Mouse (Mus musculus) small intestine, adult 2 months (tissue): ENCODE measurements around the gene Nr4a1. TPM values are rescaled to one million over a fixed set of nuclear protein-coding genes. Genes with fewer than 3 reads are reported as not detected.
A peak's percentile ranks its signal among the peaks of the same experiment; 100 is the strongest.

Experiments used
- H3K27ac ChIP-seq: fragments of 200-500 bp; 2 replicates; pipeline ENCODE4 v1.5.1; 2012; ENCODE audit warnings: low read depth, low read length, control low read depth, inconsistent platforms; ENCODE audit not compliant: insufficient read depth
- H3K27me3 ChIP-seq: fragments of 200-500 bp; 2 replicates; pipeline ENCODE4 v1.6.1; 2012; ENCODE audit warnings: mild to moderate bottlenecking, moderate library complexity, low read length, inconsistent platforms; ENCODE audit not compliant: control insufficient read depth, insufficient read depth
- H3K36me3 ChIP-seq: fragments of 200-500 bp; 2 replicates; pipeline ENCODE4 v1.6.1; 2012; ENCODE audit warnings: mild to moderate bottlenecking, low read length, control low read depth, inconsistent platforms; ENCODE audit not compliant: control insufficient read depth, insufficient read depth
- H3K4me1 ChIP-seq: fragments of 200-500 bp; 2 replicates; pipeline ENCODE4 v1.6.1; 2012; ENCODE audit warnings: low read length, inconsistent platforms, mixed read lengths; ENCODE audit not compliant: control insufficient read depth, insufficient read depth, insufficient read length
- H3K4me3 ChIP-seq: fragments of 200-500 bp; 2 replicates; pipeline ENCODE4 v1.5.1; 2012; ENCODE audit warnings: low read depth, mild to moderate bottlenecking, control low read depth, inconsistent platforms, low read length, moderate library complexity
- CTCF ChIP-seq: fragments of 200-500 bp; IDR thresholded peaks from 2 replicates; pipeline ENCODE4 v1.5.1; 2012; ENCODE audit warnings: low read depth, mild to moderate bottlenecking, control low read depth, inconsistent platforms, low read length, moderate library complexity, mixed read lengths; ENCODE audit not compliant: insufficient replicate concordance, insufficient read length; ENCODE audit errors: extremely low read depth
- POLR2A ChIP-seq: fragments of 200-500 bp; IDR thresholded peaks from 2 replicates; pipeline ENCODE4 v1.6.1; 2012; ENCODE audit warnings: low read depth, mild to moderate bottlenecking, control low read depth, inconsistent platforms, low read length, moderate library complexity
- WGBS: fragments of 180-500 bp; shearing (Covaris S2); methylation state at CpG from one replicate; pipeline ENCODE4 v1.1.7; 2018; 5-methylcytosine and 5-hydroxymethylcytosine counted together
- polyA plus RNA-seq: library from polyadenylated mRNA; depleted of rRNA; stranded (reverse); fragments of >200 nt; gene quantifications from 2 replicates; pipeline ENCODE4 v1.2.3, GENCODE M21; 2012

The Nr4a1 gene
- polyA plus RNA-seq, 1 experiment: 9.7 TPM

- TF ChIP-seq CTCF: peak; percentile 84; the same call in 1 of the 2 replicates
- TF ChIP-seq POLR2A: no peak
- Histone ChIP-seq H3K36me3 (no peaks in the 10 kb centered on the region), H3K27me3 (no peaks in the 10 kb centered on the region), H3K4me1 (peaks cover 4% of the 10 kb centered on the region), H3K27ac (0 out of 2 replicates have a peak overlapping the region, but pooled peaks have one; percentile 18), H3K4me3 (peak overlapping the region; percentile 39)
- WGBS: 1% methylated on average over 10 of the region's 10 CpGs
Observed at GRCm38 (mm10) chr15:101240799-101241204, 13.3 kb upstream of the Nr4a1 start.

- Histone ChIP-seq H3K4me3 (no peak overlapping the region), H3K27me3 (no peaks in the 10 kb centered on the region), H3K36me3 (no peaks in the 10 kb centered on the region), H3K4me1 (peaks cover 2% of the 10 kb centered on the region), H3K27ac (0 out of 2 replicates have a peak overlapping the region, but pooled peaks have one; percentile 18)
- 34% methylated on average over 9 of the region's 9 CpGs for WGBS
- TF ChIP-seq CTCF (no peak), POLR2A (no peak)
Observed at GRCm38 (mm10) chr15:101241236-101241635, 12.8 kb upstream of the Nr4a1 start.

GRCm38 (mm10) chr15:101241853-101242252 lies 12.2 kb upstream of the Nr4a1 start:
- Histone ChIP-seq H3K4me1 (peaks cover 1% of the 10 kb centered on the region), H3K27me3 (no peaks in the 10 kb centered on the region), H3K4me3 (no peak overlapping the region), H3K36me3 (no peaks in the 10 kb centered on the region), H3K27ac (no peak overlapping the region)
- 81% methylated on average over 9 of the region's 9 CpGs for WGBS
- no peak for TF ChIP-seq CTCF
- TF ChIP-seq POLR2A: no peak

- Histone ChIP-seq H3K4me1 (peaks cover 4% of the 10 kb centered on the region), H3K27ac (no peak overlapping the region), H3K4me3 (no peak overlapping the region), H3K36me3 (no peaks in the 10 kb centered on the region), H3K27me3 (no peaks in the 10 kb centered on the region)
- peak; percentile 56; the same call in 1 of the 2 replicates for TF ChIP-seq CTCF
- TF ChIP-seq POLR2A: no peak
- 22% methylated on average over 8 of the region's 8 CpGs for WGBS
Observed at GRCm38 (mm10) chr15:101242645-101243044, 11.4 kb upstream of the Nr4a1 start.

GRCm38 (mm10) chr15:101244012-101244411 lies 10.1 kb upstream of the Nr4a1 start:
- no peak for TF ChIP-seq CTCF
- no peak for TF ChIP-seq POLR2A
- Histone ChIP-seq H3K27me3 (no peaks in the 10 kb centered on the region), H3K27ac (0 out of 2 replicates have a peak overlapping the region, but pooled peaks have one; percentile 1), H3K4me1 (peaks cover 4% of the 10 kb centered on the region), H3K4me3 (no peak overlapping the region), H3K36me3 (no peaks in the 10 kb centered on the region)
- WGBS: 66% methylated on average over 3 of the region's 3 CpGs

GRCm38 (mm10) chr15:101246231-101247154 lies 7.6 kb upstream of the Nr4a1 start:
- WGBS: 2% methylated on average over 56 of the region's 56 CpGs
- Histone ChIP-seq H3K4me3 (peak overlapping the region; percentile 70), H3K36me3 (no peaks in the 10 kb centered on the region), H3K27ac (peak overlapping the region; percentile 86), H3K27me3 (no peaks in the 10 kb centered on the region), H3K4me1 (peaks cover 4% of the 10 kb centered on the region; the same call in 1 of the 2 replicates)
- no peak; the same call in 1 of the 2 replicates for TF ChIP-seq POLR2A
- no peak for TF ChIP-seq CTCF

GRCm38 (mm10) chr15:101247155-101247498 lies 6.9 kb upstream of the Nr4a1 start:
- WGBS: 74% methylated on average over 1 of the region's 1 CpGs
- Histone ChIP-seq H3K27me3 (no peaks in the 10 kb centered on the region), H3K36me3 (no peaks in the 10 kb centered on the region), H3K4me1 (peaks cover 4% of the 10 kb centered on the region; the same call in 1 of the 2 replicates), H3K4me3 (no peak overlapping the region), H3K27ac (peak overlapping the region; percentile 86; the same call in 1 of the 2 replicates)
- no peak for TF ChIP-seq CTCF
- TF ChIP-seq POLR2A: no peak
